Mouse (Mus musculus): ENCODE results near the gene Pik3cd.
"Not testable (repeated sequence)": the region's sequence is repeated elsewhere in the genome, so short reads cannot be mapped to it uniquely, and the experiment has no call there.

DNA sequence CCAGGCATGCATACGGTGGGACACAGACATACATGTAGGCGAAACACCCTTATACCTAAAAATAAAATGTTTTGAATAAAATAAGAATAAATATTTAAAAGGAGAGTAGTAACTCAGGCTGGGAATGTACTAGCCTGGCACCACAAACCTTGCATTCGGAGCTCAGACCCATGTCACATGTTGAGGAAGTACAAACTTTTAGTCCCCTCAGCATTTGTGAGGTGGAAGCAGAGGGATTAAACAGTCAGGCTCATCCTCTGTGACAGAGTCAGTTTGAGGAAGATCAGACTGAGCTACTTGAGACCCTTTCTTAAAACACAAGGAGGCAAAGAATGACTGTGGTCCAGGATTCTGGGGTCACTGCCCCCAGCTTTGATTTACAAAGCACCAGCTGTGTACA is 85.4 kb downstream of the Pik3cd start:
- not testable (repeated sequence) for TF ChIP-seq CTCF (IDR thresholded peaks at IDR 0.05; ENCODE audit: borderline replicate concordance, control insufficient read depth, extremely low read depth, insufficient read depth, low read length, poor library complexity); POLR2A (IDR thresholded peaks at IDR 0.05; ENCODE audit: control insufficient read depth, extremely low read depth, insufficient read depth, low read length, poor library complexity)

Data from thymus, adult 2 months (tissue).